Mouse (Mus musculus) heart, adult 9 months (tissue): ENCODE measurements around the gene Mettl1.

Experiments used
- DNase-seq, 2 experiments: peaks; one replicate each; pipeline ENCODE4 v3.0.0; 2022; ENCODE audit warnings: low spot score in 2 of 2

The Mettl1 gene

DNA sequence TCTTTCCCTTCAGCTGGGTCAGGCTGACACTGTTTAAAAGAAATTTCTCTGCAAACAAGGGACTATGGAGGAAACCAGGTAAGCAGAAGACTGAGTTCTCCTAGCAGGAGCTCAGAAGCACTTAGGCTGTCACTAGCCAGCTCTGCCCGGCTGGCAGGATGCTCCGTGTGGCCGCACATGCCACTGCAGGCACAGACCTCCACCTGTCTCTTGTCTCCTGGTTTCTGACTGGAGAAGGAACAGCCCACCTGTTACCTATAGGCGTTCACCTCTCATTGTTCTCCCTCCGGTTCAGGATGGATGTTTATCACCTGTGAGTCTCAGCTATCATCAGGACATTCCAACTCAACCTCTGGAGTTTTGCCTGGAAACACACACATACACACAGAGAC is 42.7 kb downstream of the Mettl1 start:
- DNase-seq, result no peak

GRCm38 (mm10) chr10:127085052-127085451 is 43.8 kb downstream of the Mettl1 start:
- DNase-seq, result no peak

- DNase-seq, result no peak
Measured at GRCm38 (mm10) chr10:127085633-127086032, 44.4 kb downstream of the Mettl1 start.

GRCm38 (mm10) chr10:127090560-127091411 is 49.6 kb downstream of the Mettl1 start:
- no peak for DNase-seq

GRCm38 (mm10) chr10:127091507-127092396 is 50.5 kb downstream of the Mettl1 start:
- DNase-seq, result no peak

- no peak for DNase-seq
Measured at GRCm38 (mm10) chr10:127092742-127093141, 51.5 kb downstream of the Mettl1 start.

- no peak for DNase-seq
Measured at GRCm38 (mm10) chr10:127094382-127094802, 53.2 kb downstream of the Mettl1 start.
